In genomic region chr7:34798039-34798438, GRCm38 (mm10) we compare ENCODE assay signal across 8 mouse cellular contexts. TPM values are rescaled to one million over a fixed set of nuclear protein-coding genes. Genes with fewer than 3 reads are reported as not detected.
DNase-seq lines count a peak whose midpoint lies in the region; ATAC-seq and TF ChIP-seq lines count a peak whose summit lies in the region.

No protein-coding gene starts in this region.

- 3% methylated on average over 12 of the region's 12 CpGs for WGBS in lung, embryonic 14.5 days
- WGBS in embryonic facial prominence, embryonic 15.5 days = 2% methylated on average over 12 of the region's 12 CpGs
- 11% methylated on average over 12 of the region's 12 CpGs for WGBS in hindbrain, embryonic 14.5 days
- WGBS in neural tube, embryonic 13.5 days = 3% methylated on average over 12 of the region's 12 CpGs

- peaks cover 15% of the 10 kb centered on the region for H3K4me1 ChIP-seq in lung, embryonic 14.5 days (ENCODE audit: insufficient read depth)
- H3K4me1 ChIP-seq in embryonic facial prominence, embryonic 15.5 days = peaks cover 17% of the 10 kb centered on the region
- peaks cover 32% of the 10 kb centered on the region for H3K4me1 ChIP-seq in hindbrain, embryonic 14.5 days (replicated peaks; ENCODE audit: control insufficient read depth, insufficient read depth, low read length)
- H3K4me1 ChIP-seq in neural tube, embryonic 13.5 days (replicated peaks) = peaks cover 52% of the 10 kb centered on the region

- no peaks in the 10 kb centered on the region for H3K9me3 ChIP-seq in lung, embryonic 14.5 days (ENCODE audit: low read depth, low read length)
- no peaks in the 10 kb centered on the region for H3K9me3 ChIP-seq in embryonic facial prominence, embryonic 15.5 days (replicated peaks)
- no peaks in the 10 kb centered on the region for H3K9me3 ChIP-seq in hindbrain, embryonic 14.5 days (ENCODE audit: control insufficient read depth, low read length)
- no peaks in the 10 kb centered on the region for H3K9me3 ChIP-seq in neural tube, embryonic 13.5 days

- H3K4me2 ChIP-seq in lung, embryonic 14.5 days = peak overlapping the region; percentile 40
- peak overlapping the region; percentile 17 for H3K4me2 ChIP-seq in embryonic facial prominence, embryonic 15.5 days (replicated peaks)
- peak overlapping the region; percentile 28 for H3K4me2 ChIP-seq in hindbrain, embryonic 14.5 days (replicated peaks)
- peak overlapping the region; percentile 43 for H3K4me2 ChIP-seq in neural tube, embryonic 13.5 days

- no peaks in the 10 kb centered on the region for H3K36me3 ChIP-seq in lung, embryonic 14.5 days (ENCODE audit: insufficient read depth)
- no peaks in the 10 kb centered on the region for H3K36me3 ChIP-seq in embryonic facial prominence, embryonic 15.5 days
- H3K36me3 ChIP-seq in hindbrain, embryonic 14.5 days (replicated peaks; ENCODE audit: control insufficient read depth, insufficient read depth) = no peaks in the 10 kb centered on the region
- H3K36me3 ChIP-seq in neural tube, embryonic 13.5 days = no peaks in the 10 kb centered on the region

- no peak for ATAC-seq in lung, embryonic 14.5 days (ENCODE audit: insufficient read depth)
- no peak for ATAC-seq in embryonic facial prominence, embryonic 15.5 days (ENCODE audit: insufficient number of reproducible peaks, low FRiP score, low TSS enrichment, low read depth)
- peak; percentile 41; the same call in 1 of the 2 replicates for ATAC-seq in hindbrain, embryonic 14.5 days (ENCODE audit: low FRiP score)
- ATAC-seq in neural tube, embryonic 13.5 days (ENCODE audit: low read depth) = peak; percentile 25; the same call in 1 of the 2 replicates
- ATAC-seq in granulocyte monocyte progenitor cell, adult 5-6 weeks (replicated peaks; ENCODE audit: poor library complexity, severe bottlenecking) = no peak

- TF ChIP-seq CTCF in lung, embryonic 14.5 days (IDR thresholded peaks at IDR 0.05; ENCODE audit: low read depth) = no peak

- H3K4me3 ChIP-seq in lung, embryonic 14.5 days (ENCODE audit: low read depth, low read length) = no peak overlapping the region
- H3K4me3 ChIP-seq in embryonic facial prominence, embryonic 15.5 days (replicated peaks) = no peak overlapping the region
- no peak overlapping the region for H3K4me3 ChIP-seq in hindbrain, embryonic 14.5 days (replicated peaks; ENCODE audit: low read length)
- H3K4me3 ChIP-seq in neural tube, embryonic 13.5 days = no peak overlapping the region

- no peaks in the 10 kb centered on the region for H3K27me3 ChIP-seq in lung, embryonic 14.5 days (ENCODE audit: insufficient read depth, low read length)
- 0 out of 2 replicates have a peak, but pooled peaks cover 3% of the 10 kb centered on the region for H3K27me3 ChIP-seq in embryonic facial prominence, embryonic 15.5 days
- H3K27me3 ChIP-seq in hindbrain, embryonic 14.5 days (ENCODE audit: control insufficient read depth, insufficient read depth, low read length) = no peaks in the 10 kb centered on the region
- no peaks in the 10 kb centered on the region for H3K27me3 ChIP-seq in neural tube, embryonic 13.5 days

- no peak overlapping the region; the same call in 1 of the 2 replicates for H3K9ac ChIP-seq in lung, embryonic 14.5 days
- no peak overlapping the region for H3K9ac ChIP-seq in embryonic facial prominence, embryonic 15.5 days
- peak overlapping the region; percentile 21 for H3K9ac ChIP-seq in hindbrain, embryonic 14.5 days
- peak overlapping the region; percentile 35 for H3K9ac ChIP-seq in neural tube, embryonic 13.5 days

- no peak overlapping the region for H3K27ac ChIP-seq in lung, embryonic 14.5 days (ENCODE audit: low read depth)
- no peak overlapping the region for H3K27ac ChIP-seq in embryonic facial prominence, embryonic 15.5 days (replicated peaks)
- H3K27ac ChIP-seq in hindbrain, embryonic 14.5 days = peak overlapping the region; percentile 74
- H3K27ac ChIP-seq in neural tube, embryonic 13.5 days (replicated peaks) = peak overlapping the region; percentile 87

- DNase-seq in lung, embryonic 14.5 days = peak; percentile 11
- DNase-seq in lung, postnatal 4 days = no peak
- DNase-seq in hindbrain, embryonic 14.5 days (ENCODE audit: low spot score) = no peak
- no peak for DNase-seq in left cerebral cortex, adult 9 months (ENCODE audit: low spot score in 2 of 2)
- DNase-seq in layer of hippocampus, postnatal 36 days = no peak

RNA-seq across cellular contexts. Expression of gene Chst8, which starts 14.5 kb away (rescaled TPM):
- polyA plus RNA-seq in lung, embryonic 14.5 days (2014; fragmentation: Nextera tagmentation; extraction: Ambion mirVana) = 2.8 and 3.6 TPM in 2 replicates
- polyA plus RNA-seq in embryonic facial prominence, embryonic 15.5 days (2015; fragmentation: Nextera tagmentation; extraction: Ambion mirVana) = 2.7 and 4.2 TPM in 2 replicates
- 8.5 and 10.4 TPM in 2 replicates for polyA plus RNA-seq in hindbrain, embryonic 14.5 days (2014; fragmentation: Nextera tagmentation; extraction: Ambion mirVana)
- polyA plus RNA-seq in neural tube, embryonic 13.5 days (2015; fragmentation: Nextera tagmentation; extraction: Ambion mirVana) = 32.3 and 42.1 TPM in 2 replicates
- total RNA-seq in layer of hippocampus, postnatal 36 days (2021) = 10 to 100 TPM; 28.6 to 36.8 TPM
- total RNA-seq in granulocyte monocyte progenitor cell, adult 5-6 weeks (2014; fragmentation: Nextera tagmentation) = not detected in 2 replicates
- total RNA-seq in granulocyte monocyte progenitor cell, adult 5-6 weeks (2017) = not detected in 2 replicates

Comparison
In these comparisons a context has a peak if more than half of its experiments do, and no peak if none do; other contexts are left out.
1. ATAC-seq: peak in hindbrain, embryonic 14.5 days (single experiment) and neural tube, embryonic 13.5 days (single experiment); none in lung, embryonic 14.5 days (single experiment), embryonic facial prominence, embryonic 15.5 days (single experiment) and granulocyte monocyte progenitor cell, adult 5-6 weeks (single experiment).
2. H3K27ac ChIP-seq: peak in hindbrain, embryonic 14.5 days (single experiment) and neural tube, embryonic 13.5 days (single experiment); none in lung, embryonic 14.5 days (single experiment) and embryonic facial prominence, embryonic 15.5 days (single experiment).
3. H3K9ac ChIP-seq: peak in hindbrain, embryonic 14.5 days (single experiment) and neural tube, embryonic 13.5 days (single experiment); none in lung, embryonic 14.5 days (single experiment) and embryonic facial prominence, embryonic 15.5 days (single experiment).
4. Peak in every context shown above with its lines, with median percentiles within 50 percentile points of each other: H3K4me2 ChIP-seq.